Mouse (Mus musculus) hindbrain, embryonic 16.5 days (tissue): ENCODE results near the gene Cdk6. TPM values are rescaled to one million over a fixed set of nuclear protein-coding genes. Genes with fewer than 3 reads are reported as not detected.

Source experiments
- ATAC-seq: fragments of 200-750 bp; cut with Nextera tagmentation; 2 replicates; pipeline ENCODE4 v1.8.0; 2017; ENCODE audit warnings: moderate TSS enrichment, moderate library complexity
- H3K27ac ChIP-seq: fragments of 300-500 bp; sonication (generic); 2 replicates; pipeline ENCODE4 v1.5.1; 2014; ENCODE audit warnings: low read depth, mild to moderate bottlenecking, control low read depth, low read length, moderate library complexity
- H3K27me3 ChIP-seq: fragments of 300-500 bp; sonication (generic); replicated peaks from 2 replicates; pipeline ENCODE4 v1.6.1; 2014; ENCODE audit warnings: low read length; ENCODE audit not compliant: control insufficient read depth, insufficient read depth
- H3K36me3 ChIP-seq: fragments of 300-500 bp; sonication (generic); 2 replicates; pipeline ENCODE4 v1.6.1; 2014; ENCODE audit warnings: mild to moderate bottlenecking, low read length, moderate library complexity, mixed read lengths; ENCODE audit not compliant: control insufficient read depth, insufficient read depth
- H3K4me1 ChIP-seq: fragments of 300-500 bp; sonication (generic); 2 replicates; pipeline ENCODE4 v1.6.1; 2014; ENCODE audit warnings: low read depth, low read length; ENCODE audit not compliant: control insufficient read depth, insufficient read depth
- H3K4me2 ChIP-seq: fragments of 300-500 bp; sonication (generic); 2 replicates; pipeline ENCODE4 v1.6.1; 2014; ENCODE audit warnings: mild to moderate bottlenecking, low read length, control low read depth, moderate library complexity
- H3K4me3 ChIP-seq: fragments of 300-500 bp; sonication (generic); 2 replicates; pipeline ENCODE4 v1.5.1; 2014; ENCODE audit warnings: mild to moderate bottlenecking, low read length, control low read depth, moderate library complexity
- H3K9ac ChIP-seq: fragments of 300-500 bp; sonication (generic); 2 replicates; pipeline ENCODE4 v1.6.1; 2014; ENCODE audit warnings: low read depth, mild to moderate bottlenecking, control low read depth, low read length, moderate library complexity
- H3K9me3 ChIP-seq: fragments of 300-500 bp; sonication (generic); 2 replicates; pipeline ENCODE4 v1.6.1; 2014; ENCODE audit warnings: mild to moderate bottlenecking, low read length, moderate library complexity; ENCODE audit not compliant: control insufficient read depth
- WGBS: fragments of 180-500 bp; shearing (Covaris S2); extraction: QIAGEN DNeasy Blood & Tissue Kit; methylation state at CpG from one replicate; pipeline ENCODE4 v1.1.7; 2014; 5-methylcytosine and 5-hydroxymethylcytosine counted together
- polyA plus RNA-seq: library from polyadenylated mRNA; unstranded; fragments of >200 nt; fragmentation: Nextera tagmentation; extraction: Ambion mirVana; gene quantifications from 2 replicates; pipeline ENCODE4 v1.2.1, GENCODE M21; 2015

Gene Cdk6
- polyA plus RNA-seq, 1 experiment from 2014 or later = 13.9 TPM

GRCm38 (mm10) chr5:3571266-3571665, 230.0 kb downstream of the Cdk6 start, which contains the start of gene 1700109H08Rik:
Gene 1700109H08Rik (plus strand): TSS chr5:3571566.
- Histone ChIP-seq H3K36me3 (peaks cover 45% of the 10 kb centered on the region), H3K27ac (no peak within 1 kb of the TSS)
- 98% methylated on average over 4 of the region's 4 CpGs for WGBS

DNA sequence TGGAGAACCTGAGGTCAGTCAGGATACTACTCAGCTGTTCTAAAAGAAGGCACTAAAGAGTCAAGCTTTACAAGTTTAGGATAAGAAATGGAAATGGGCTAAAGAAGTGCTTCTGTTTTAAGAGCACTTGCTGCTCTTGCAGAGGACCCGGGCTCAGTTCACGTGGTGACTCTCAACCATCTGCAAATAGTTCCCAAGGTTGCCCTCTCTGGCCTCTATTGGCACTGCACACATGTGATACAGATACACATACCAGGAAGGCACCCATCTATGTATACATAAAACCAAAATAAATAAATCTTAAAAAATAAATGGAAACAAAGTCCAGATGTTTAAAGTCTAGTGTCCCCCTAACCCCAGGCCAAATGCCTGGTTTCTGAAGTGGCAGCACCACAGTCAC, 233.5 kb downstream of the Cdk6 start:
- Histone ChIP-seq H3K27me3 (no peaks in the 10 kb centered on the region), H3K4me3 (no peak overlapping the region), H3K4me1 (no peaks in the 10 kb centered on the region), H3K9ac (no peak overlapping the region), H3K27ac (no peak overlapping the region), H3K9me3 (peaks cover 3% of the 10 kb centered on the region; the same call in 1 of the 2 replicates), H3K36me3 (peaks cover 71% of the 10 kb centered on the region), H3K4me2 (no peak overlapping the region)
- WGBS = 95% methylated on average over 2 of the region's 2 CpGs
- ATAC-seq = no peak

More at GRCm38 (mm10) chr5:3571266-3571665, 230.0 kb downstream of the Cdk6 start, which contains the start of gene 1700109H08Rik:
- Histone ChIP-seq H3K27me3 (no peaks in the 10 kb centered on the region), H3K9ac (no peak within 1 kb of the TSS), H3K4me2 (no peak within 1 kb of the TSS), H3K4me3 (no peak within 1 kb of the TSS), H3K9me3 (peaks cover 3% of the 10 kb centered on the region; the same call in 1 of the 2 replicates), H3K4me1 (no peaks in the 10 kb centered on the region)
- ATAC-seq = no peak

DNA sequence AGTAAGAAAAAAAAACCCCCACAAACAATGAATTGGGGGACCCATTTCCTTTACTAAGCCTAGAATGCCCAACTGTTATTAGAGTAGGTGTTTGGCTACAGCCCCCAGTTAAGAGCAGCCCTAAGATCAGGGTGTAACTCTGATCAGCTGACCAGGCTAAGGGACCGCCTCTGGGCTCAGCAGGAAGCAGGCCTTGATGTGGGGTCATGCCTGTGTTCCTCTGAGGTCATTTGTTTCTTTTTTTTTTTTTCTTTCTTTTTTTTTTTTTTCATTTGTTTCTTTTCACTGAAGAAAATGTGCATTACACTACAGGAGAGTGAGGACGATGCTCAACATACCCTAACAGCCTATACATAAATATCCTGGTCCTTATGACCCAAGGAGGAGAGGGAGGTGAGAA, 236.7 kb downstream of the Cdk6 start:
- peaks cover 66% of the 10 kb centered on the region for H3K36me3 ChIP-seq
- H3K4me1 ChIP-seq = no peaks in the 10 kb centered on the region
- H3K9ac ChIP-seq = no peak overlapping the region
- ATAC-seq = no peak
- H3K9me3 ChIP-seq = peaks cover 3% of the 10 kb centered on the region; the same call in 1 of the 2 replicates
- H3K4me2 ChIP-seq = no peak overlapping the region
- no peak overlapping the region for H3K27ac ChIP-seq
- no peaks in the 10 kb centered on the region for H3K27me3 ChIP-seq
- 91% methylated on average over 2 of the region's 2 CpGs for WGBS
- no peak overlapping the region for H3K4me3 ChIP-seq

GRCm38 (mm10) chr5:3579066-3579465, 237.8 kb downstream of the Cdk6 start:
- H3K9ac ChIP-seq = no peak overlapping the region
- H3K36me3 ChIP-seq = peaks cover 63% of the 10 kb centered on the region
- no peak for ATAC-seq
- no peaks in the 10 kb centered on the region for H3K4me1 ChIP-seq
- no peak overlapping the region for H3K4me2 ChIP-seq
- 93% methylated on average over 7 of the region's 7 CpGs for WGBS
- H3K4me3 ChIP-seq = no peak overlapping the region
- peaks cover 3% of the 10 kb centered on the region; the same call in 1 of the 2 replicates for H3K9me3 ChIP-seq
- H3K27ac ChIP-seq = no peak overlapping the region
- H3K27me3 ChIP-seq = no peaks in the 10 kb centered on the region

Other genes starting within 250 kb of the Cdk6 start
- 17.9 and 20.1 TPM in 2 replicates for gene Fam133b, start 202.3 kb downstream of the Cdk6 start, polyA plus RNA-seq
- gene 1700109H08Rik, start 230.1 kb downstream of the Cdk6 start, polyA plus RNA-seq = 1.5 and 2.4 TPM in 2 replicates